Mouse (Mus musculus) spleen, adult 18-20 months (tissue): ENCODE measurements around the gene Cubn.
A peak's percentile ranks its signal among the peaks of the same experiment; 100 is the strongest.

Experiments used
- DNase-seq, 2 experiments: peaks; one replicate each; pipeline ENCODE4 v3.0.0; 2022; ENCODE audit warnings: mixed read lengths in 2 of 2

Cubn gene

DNA sequence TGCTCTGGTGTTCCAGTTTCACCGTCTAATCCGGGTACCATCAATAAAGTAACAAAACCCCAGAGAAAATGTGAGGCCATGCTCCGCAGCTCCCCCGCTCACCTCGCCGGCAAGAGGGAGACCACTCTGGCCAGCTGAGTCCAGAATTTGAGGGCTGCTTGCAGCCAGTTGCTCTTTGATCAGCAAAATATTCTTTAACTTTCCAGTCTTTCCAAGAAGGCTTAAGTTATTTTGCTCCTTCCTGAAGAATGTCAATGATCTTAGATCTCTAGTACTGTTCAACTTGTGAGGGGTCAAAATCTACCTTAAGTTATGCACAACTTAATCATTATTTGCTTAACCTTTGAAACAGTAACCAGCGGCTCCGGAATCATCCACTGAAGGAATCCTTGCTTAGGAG lies at the start of gene Cubn:
Gene Cubn, minus strand, starts transcription at position 80 of the 400 bp plus-strand sequence.
- no peak for DNase-seq

DNA sequence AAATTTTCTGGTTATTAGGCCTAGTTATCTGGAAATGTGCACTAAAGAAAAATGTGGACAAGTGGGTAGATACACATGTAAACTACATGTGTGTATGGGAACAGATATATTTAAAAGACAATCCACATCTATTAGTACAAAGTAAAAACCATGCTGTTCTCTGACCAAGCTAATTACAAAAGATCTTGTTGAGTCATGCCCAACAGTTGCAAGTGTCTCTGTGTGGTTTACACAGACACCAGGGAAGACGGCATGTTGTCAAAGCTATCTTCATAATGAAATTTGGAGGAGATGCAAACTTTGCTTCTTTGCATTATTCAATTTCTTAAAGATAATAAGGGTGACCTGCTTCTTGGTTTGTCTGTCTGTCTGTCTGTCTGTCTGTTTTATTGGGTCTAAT lies 48.2 kb upstream of the Cubn start:
- no peak for DNase-seq

DNA sequence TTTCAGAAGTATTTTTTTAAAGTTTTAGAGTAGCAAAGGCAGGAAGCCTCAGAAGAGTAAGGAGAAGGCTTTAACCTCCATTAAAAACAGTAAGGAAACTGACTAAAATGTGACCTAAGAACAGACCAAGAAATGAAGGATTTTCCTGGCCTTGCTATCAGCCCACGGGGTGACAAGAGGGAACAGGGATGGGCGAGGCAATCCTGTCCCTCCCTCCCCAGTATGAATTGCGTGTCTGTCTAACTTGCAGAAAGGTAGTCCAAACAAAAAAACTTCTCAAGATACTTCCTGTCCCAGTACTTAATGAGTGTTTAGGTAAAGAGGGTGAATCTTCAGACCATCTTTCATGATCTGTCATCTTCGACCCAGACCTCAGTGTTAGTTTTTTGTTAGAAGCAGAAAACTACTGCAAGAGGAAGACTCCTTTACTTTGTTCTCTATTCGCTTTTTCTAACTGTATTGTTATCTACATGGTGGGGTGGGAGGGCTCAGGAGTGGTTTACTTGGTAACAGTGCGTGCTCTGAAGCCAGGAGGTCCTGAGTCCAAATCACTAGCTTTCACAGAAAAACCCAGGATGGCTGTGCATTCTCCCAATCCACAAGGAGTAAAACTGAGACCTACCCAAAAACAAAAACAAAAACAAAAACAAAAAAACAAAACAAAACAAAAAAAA lies 47.2 kb upstream of the Cubn start:
- DNase-seq = no peak

- no peak for DNase-seq
These were observed 46.6 kb upstream of the Cubn start for GRCm38 (mm10) chr2:13538258-13538657.

DNA sequence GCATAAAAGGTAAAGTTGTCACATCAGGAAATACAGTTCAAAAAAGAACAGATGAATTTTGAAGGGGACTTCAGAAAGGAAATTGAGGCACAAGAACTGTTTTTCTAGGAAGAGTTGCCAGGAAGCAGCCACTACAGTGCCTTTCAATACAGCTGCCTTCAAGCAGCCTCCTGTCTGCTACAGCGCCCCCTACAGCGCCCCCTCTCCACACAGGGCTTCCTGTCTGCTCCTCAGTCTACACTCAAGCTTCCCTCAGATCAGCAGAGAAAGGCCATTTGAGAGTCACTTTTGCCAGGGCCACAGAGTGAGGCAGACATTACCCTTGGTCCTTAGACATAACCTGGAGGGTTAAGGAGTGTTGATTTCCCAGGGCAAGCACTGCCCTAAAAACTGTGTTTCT lies 46.1 kb upstream of the Cubn start:
- DNase-seq = peak in 1 of 2 experiments; percentile 26

- no peak for DNase-seq
These were observed 45.1 kb upstream of the Cubn start for GRCm38 (mm10) chr2:13536747-13537146.

- DNase-seq = no peak
These were observed 39.0 kb upstream of the Cubn start for GRCm38 (mm10) chr2:13530639-13531038.

DNA sequence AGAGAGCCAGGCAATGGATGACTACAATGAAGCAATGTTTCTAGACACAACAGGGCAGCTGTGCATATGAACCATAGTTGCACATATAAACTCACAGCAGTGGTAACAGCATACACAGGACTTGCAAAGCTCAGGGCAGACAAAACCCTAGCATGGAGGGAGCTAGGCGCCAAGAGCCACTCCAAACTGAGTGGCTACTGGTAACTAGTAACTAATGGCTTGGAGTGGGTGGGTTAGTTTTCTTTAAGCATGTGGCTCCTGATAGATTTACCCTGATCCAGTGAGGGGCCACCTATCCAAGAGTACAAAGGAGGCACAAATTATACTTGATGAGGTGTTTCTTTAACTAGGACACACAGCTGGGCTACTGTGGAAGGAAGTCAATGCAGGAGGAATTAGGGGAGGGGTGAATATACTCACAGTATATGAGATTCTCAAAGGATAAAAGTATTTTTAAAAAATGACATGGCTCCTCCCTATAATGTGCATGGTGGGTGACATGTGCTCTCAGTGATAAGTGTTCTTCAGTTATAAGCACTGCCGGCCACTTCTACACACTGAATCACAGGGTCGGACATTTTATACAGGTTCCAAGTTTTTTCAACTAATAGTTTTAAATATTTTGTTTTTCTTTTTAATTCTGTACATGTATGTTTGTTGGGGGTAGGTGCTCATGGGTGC lies 37.8 kb upstream of the Cubn start:
- DNase-seq = no peak

DNA sequence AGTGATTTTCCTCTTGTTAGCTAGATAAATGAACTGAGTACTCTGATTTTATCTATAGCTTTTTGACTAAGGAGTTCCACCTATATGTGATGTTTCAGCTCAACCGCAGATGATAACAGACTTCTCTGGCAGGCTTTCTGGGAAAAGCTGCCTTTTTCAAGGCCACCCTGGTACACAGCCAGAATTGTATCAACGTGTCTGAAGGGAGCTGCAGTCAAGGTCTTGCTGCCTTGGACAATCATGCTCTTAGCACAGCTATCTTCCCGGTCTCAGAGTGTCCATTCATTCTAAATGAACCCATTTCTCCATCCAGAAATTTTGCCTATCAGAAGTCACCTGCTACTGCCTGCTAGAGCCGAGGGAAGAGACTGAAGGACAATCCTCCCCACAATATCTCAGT lies 35.9 kb upstream of the Cubn start:
- no peak for DNase-seq

DNA sequence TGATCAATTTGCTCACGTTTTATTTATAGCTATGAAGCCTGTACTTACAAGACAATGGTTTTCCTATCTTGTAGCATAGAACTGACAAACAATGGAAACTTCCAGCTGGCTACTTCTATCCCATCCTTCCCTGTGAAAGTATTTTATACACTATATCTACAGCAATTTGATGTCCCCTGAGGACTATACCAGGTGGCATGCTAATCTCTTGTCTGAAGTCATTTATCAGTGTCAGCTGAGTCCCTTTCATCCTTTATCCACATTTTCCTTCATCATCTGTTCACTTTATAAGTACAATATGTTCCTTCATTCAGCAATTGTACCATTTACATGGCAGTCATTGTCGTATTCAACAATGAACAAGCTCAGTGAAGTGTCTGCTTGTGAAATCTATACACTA lies 35.5 kb upstream of the Cubn start:
- no peak for DNase-seq

- DNase-seq = no peak
These were observed 34.6 kb upstream of the Cubn start for GRCm38 (mm10) chr2:13526205-13526604.

- DNase-seq = no peak
These were observed 32.2 kb upstream of the Cubn start for GRCm38 (mm10) chr2:13523540-13524456.

GRCm38 (mm10) chr2:13522106-13522505 lies 30.5 kb upstream of the Cubn start:
- no peak for DNase-seq

- DNase-seq = no peak
These were observed 23.3 kb upstream of the Cubn start for GRCm38 (mm10) chr2:13514949-13515348.

DNA sequence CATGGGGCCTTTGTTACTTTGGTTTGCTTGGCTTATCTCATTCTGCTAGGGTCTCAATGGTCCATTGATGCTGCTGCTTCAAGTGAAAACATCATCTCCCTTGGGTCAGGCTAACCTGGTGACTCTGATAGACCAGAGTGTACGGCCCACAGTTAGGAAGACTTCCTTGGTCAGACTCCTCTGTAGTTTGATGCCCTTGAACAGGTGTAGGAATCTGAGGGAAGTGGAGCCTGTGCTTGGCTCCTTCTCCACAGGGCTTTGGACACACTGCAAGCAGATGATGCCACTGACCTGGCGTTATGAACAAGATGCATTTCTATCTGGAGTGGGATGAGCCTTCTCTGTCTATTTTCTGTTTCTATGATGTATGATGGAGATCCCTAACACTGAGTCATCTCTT lies 11.1 kb upstream of the Cubn start:
- DNase-seq = no peak

DNA sequence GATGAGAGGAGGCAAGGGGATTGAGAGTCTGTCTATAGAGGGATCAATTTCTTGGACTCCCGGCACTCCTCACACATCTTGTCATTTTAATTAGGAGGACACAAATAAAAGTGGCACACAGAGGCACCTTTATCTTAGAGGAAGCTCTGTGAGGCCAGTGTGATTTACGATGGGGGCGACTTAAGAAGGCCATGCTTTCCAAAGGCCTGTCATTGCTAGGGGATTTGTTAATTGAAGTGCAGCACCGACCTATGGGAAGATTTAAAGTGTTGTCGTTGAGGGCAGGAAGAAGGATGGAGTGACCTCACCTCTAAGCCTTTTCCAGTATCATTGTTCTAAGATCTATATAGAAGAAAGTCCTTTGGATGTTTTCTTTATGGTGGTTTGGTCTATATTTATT lies 9.9 kb upstream of the Cubn start:
- DNase-seq = no peak

DNA sequence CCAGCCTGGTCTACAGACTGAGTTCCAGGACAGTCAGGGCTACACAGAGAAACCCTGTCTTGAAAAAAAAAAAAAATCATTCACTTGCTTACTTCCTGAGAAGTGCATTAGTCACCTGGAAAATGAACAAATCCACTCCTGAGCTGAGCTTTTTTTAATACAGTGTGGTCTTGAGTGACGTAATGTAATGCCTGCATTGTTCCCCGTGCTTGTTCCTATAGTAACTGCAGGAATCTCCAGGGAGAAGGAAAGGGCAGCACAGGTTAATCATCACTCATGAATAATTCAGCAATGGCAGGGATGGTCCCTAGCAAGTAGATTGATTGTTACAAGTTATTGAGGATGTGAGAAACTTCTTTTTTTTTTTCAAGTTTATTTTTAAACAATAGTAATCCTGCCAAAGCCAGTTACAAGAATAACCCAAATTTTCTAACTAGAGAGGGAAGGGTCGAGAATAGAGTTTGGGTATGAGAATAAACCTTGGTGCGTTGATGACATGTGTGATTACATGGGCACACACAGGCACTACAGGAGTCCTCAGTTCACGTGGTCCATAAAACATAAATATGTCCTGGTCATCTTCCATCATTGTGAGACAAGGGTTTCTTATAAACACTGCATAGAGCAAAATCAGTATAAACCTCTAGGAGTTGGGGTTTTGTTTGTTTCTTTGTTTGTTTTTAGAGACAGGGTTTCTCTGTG lies 8.8 kb upstream of the Cubn start:
- no peak for DNase-seq

GRCm38 (mm10) chr2:13499196-13499595 lies 7.6 kb upstream of the Cubn start:
- DNase-seq = no peak

DNA sequence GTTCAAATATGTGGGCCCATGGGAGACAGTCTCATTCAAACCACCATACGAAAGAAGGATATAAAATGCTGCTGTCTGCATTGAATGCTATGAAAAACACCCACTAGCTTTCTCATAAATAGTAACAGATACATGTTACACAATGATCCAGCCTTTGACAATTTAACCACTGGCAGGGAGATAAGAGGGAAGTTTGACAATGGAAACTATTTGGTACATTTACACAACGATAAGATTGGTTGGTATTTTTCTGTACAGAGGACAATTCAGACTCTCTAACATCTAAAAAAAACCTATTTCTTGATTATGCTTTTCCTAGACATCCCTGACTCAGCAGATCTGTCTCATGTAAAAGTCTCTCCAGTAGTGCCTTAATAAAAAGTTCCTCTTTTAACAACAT lies 4.5 kb upstream of the Cubn start:
- no peak for DNase-seq

DNA sequence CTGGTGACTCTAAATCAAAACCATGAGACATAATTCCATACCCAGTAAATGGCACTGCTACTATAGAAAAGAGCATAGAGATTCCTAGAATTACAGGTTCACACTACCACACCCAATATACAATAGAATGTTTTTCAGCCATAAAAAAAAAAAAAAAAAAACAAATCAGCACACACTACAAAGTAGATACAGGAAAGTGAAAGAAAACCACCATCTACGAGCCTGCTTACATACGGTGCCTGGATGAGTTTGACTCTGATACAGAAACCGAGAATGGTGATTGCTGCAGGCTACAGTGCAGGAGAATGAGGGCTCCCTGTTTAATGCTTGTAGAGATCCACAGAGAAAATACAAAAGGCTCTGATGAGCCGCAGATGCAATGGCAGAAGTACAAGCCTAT lies 1.3 kb upstream of the Cubn start:
- no peak for DNase-seq

GRCm38 (mm10) chr2:13490480-13490879 lies 1.1 kb downstream of the Cubn start:
- no peak for DNase-seq

DNA sequence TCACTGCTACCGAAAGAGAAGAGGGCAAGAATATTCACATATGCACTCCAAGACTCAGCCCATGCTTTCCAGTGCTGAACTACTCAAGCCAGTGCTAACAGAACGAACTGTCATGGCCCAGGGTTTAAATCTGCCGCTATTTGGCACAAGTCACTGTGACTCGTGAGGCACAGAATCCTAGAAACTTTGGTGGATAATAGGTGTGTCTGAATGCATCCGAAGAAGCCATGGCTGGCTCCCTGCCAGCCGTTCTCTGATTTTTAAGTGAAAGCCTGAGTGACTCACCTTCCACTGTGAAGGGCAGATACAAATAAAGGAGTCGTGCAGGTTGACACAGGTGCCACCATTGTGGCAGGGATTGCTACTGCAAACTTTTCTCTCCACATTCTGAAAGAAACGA lies 5.1 kb downstream of the Cubn start:
- no peak for DNase-seq

- no peak for DNase-seq
These were observed 7.0 kb downstream of the Cubn start for GRCm38 (mm10) chr2:13484566-13484965.
